Mouse (Mus musculus) thymus, adult 18-20 months (tissue): ENCODE results near the gene Gatm.

Source experiments
- DNase-seq, 2 experiments: peaks; one replicate each; pipeline ENCODE4 v3.0.0; 2022; ENCODE audit warnings: mixed read lengths in 2 of 2

Gatm gene

DNA sequence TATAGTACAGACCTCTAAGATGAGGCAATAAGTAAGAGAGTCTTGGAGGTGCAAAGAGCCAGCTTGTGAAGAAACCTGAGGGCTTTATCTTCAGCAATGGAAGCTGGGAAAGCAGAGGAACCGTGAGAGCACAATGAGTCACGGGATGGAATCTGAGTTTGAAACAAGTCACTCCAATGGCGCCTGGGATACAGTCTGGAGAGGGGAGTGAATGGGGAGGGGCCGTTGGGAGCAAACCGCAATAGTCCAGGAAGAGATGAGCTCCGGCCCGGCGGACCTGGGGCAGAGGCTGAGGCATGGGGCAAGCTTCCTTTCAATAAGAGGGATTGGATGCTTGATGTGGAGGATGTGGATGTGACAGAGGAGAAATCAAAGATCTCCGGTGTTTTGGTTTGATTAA lies 2.3 kb downstream of the Gatm start:
- DNase-seq, result no peak

DNA sequence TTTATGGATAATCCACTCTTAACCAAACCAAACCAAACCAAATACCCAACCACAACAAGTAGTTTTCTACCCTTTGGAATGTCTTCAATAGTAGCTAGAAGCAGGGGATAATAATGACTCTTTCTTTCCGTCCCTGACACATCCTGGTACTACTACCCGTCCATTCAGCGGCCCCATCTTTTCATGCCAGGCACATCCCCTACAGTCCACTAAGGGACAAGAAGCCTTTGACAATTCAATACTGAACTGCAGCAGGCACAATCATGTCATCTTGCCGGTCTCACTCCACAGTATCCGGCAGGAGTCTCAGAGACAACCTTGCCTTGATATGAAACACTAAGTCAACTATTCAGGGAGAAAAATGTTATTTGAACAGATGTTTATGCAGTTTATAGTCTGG lies 5.3 kb downstream of the Gatm start:
- DNase-seq, result no peak

DNA sequence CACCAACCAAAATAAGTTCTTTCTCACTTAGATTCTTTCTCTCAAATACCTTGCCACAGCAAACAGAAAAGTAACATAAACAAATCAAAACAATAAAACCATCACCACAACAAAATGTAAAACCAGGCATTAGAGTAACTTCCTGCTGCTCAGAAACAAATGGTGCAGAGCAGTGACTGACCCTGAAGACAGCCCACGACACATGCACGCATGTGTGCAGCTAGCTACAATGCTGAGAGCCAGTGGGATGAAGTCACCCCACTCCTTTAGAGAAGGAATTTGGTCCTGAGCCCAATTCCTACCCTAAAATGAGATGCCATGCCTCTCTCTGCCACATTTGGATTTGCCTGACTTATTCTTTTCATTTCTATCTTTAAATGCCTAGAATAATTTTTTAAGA lies 9.7 kb downstream of the Gatm start:
- no peak for DNase-seq

DNA sequence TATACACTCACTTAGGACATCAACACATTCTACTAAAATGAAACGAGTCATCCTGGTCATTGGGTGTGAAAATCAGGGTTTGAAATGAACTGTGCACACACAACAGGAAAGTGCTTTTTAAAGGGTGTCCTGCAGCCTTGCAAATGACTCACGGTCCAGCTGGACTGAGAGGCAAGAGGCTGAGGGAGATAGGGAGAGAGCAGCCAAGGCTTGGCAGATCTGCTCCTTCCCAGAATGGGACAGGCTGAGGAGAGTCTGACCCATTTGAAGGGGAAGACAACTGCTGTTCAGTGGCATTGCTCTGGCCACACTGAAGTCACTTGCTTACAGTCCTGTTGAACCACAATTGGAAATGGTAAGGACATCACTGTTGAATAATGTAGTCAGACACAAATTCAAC lies 11.4 kb downstream of the Gatm start:
- DNase-seq, result no peak

DNA sequence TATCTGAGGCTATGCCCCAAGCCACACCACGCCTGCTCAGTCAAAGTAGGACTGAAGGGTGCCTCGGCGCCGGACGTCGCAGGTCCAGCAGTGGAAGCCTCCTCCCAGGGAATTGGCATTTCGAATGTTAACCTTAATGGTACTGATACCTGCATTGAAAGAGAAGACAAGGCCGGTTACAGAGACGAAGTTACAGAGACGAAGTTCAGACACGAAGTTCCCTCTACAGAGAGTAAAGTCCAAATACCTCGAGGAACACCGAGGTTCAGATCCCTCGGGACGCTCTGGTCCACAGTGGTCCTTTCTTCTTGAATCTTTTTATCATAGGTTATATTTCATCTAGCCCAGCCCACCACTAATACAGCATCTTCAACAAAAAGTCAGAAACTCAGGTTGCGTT lies 15.6 kb downstream of the Gatm start:
- no peak for DNase-seq

DNA sequence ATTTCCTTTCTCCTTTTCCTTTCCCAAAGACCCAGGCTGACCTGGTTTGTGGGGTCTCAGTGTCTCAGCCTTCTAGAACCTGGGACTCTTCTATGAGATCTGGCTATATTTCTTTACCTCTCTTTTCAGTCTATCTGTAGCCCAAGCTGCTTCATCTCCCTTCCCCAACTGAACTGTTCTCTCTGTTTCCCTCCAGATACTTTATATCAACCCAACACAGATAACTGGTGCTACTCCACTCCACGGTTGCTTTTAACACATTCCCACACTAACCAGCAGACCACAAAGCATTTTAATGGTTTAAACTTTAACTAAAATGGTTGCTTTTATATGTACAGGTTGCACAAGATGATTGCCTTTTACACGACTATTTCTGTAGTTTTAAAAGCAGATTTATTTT lies 19.9 kb downstream of the Gatm start:
- DNase-seq, result no peak

DNA sequence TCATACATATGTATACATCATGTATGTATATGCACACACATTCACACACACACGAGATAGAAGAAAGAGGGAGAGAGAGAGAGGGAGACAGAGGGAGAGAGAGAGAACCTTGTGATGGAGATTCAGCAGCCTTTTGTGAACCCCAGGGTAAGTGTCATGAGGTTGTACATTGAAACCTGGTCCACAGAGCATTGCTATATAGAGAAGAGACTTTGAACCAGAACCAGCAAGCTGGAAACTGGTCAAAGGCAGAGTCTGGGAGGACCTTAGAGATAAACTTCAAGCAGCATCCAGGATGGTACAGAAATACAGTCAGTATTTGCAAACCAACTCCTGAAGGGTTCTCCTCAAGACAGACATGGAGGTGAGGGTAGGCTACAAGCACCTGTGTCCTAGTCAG lies 20.8 kb downstream of the Gatm start:
- no peak for DNase-seq

DNA sequence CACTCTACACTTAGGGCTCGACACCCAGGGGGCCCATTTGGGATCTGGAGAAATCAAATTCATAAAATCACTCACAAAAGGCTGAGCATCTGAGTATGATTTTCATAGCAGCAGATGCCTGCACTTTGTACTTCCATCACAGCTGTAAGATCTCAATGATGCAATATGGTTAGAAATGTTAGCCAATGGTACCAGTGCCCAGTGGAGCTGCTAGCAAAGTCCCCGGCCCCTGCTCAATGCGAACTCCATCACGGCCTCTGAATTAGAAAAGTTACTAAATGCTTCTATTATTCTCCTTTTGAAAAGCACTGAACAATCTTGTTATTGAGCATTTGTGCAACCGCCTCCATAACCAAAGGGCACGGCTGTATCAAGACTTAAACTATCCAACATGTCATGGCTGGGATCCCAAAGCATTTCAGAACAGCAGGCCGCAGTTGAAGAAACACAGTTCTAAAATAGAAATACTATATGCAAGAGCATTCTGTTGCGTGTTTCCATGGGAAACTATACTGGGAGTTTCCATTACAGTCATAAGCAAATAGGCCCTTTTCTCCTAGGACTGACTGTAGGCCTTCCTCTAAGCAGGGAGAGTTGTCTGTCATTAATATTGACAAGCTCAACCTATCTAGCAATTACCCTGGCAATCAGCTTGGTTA lies 23.1 kb downstream of the Gatm start:
- DNase-seq, result no peak

DNA sequence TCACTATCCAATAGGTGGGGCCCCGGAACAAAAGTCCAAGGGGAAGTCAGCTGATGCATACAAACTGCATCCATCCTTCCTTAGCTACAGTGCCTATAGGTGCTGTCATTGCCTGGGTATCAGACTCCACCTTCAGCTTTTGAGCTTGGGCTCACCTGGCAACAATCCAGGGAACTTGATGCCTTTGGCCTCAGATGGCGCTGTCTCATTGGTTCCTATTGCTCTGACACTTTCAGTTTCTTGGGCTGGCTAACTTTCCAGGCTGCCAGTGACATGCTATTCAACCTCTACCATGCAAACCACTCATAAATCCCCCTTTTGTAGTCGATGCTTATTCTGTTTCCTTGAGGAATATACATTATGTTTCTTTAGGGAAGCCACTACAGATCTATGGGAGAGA lies 24.8 kb downstream of the Gatm start:
- DNase-seq, result no peak

DNA sequence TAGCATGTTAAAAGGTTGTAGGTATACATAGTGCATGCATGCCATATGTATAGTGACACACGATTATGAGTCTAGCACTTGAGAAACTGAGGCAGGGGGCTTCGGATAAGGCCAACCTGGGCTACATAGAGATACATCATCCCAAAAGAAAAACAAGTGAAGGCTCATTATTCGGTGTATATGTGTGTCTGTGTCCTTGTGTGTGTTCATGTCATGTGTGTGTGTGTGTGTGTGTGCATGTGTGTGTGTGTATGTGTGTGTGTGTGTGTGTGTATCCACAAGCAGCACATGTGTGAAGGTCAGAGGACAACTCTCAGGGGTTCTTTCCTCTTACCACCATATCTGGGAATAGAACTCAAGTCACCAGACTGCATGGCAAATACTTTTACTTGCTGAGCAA lies 28.8 kb downstream of the Gatm start:
- DNase-seq, result no peak

DNA sequence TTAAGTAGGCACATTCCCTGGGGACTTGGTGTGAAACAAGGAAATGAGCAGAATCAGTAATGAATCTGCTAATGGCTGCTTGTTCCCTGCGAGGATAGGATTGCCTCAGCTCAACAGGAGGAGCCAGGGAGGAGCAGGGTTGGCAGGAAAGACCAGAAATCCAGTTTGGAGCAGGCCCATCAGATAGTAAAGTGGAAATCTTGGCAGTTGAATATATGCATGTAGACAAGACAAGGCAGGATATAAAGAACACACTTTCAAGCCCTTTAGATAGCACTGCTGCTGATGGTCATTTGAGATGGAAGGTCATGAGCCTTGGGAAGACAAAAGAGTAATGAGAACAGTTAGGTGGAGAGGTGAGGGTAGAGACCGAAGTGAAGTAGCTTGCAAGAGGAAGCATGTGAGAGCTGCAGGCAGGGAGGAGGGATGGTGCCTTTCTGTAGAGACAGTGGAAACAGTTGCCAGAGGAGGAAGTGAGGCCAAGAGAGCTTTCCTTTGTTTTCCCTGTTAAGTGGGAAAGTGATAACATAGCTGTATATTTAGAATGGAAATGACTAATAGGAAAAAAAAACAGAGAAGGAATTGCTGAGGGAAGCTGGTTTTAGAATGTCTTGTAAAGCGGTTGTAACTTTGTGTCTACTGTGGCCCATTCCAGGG lies 29.6 kb downstream of the Gatm start:
- no peak for DNase-seq

DNA sequence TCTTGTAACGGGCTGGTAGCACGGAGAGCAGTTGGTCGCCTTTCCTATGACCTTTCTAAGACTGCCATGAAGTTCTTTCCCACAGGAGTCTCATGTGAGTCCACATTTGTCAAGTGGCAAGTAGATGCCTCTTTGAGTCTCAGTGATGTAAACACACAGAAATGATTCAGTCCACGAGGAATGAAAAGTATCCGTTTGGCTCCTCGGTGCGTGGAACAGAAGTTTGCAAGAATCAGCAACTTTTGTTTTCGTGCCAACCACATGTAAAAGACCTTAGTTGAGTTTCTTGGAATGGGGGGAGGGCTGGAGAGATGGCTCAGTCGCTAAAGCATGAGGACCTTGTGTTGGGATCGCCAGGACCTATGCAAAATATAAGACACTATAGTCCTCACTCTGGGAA lies 30.7 kb downstream of the Gatm start:
- DNase-seq, result no peak

DNA sequence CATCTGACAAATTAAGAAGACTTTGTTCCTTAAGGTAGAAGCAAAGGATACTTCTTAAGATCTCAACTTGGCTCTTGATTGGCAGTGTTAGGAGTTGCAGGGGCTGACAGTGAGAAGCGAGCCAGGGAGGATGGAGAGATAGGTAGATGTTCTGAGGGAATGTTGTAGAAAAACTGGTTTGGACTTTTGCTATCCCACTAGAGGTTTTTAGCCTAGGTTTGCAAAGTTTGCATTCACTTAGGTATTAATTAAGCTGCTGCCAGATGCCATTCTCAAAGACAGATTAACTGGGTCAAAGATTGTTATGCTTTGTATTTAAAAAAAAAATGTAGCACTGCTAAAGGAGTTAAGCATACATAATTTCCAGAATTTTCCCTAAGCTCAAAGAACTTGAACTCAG lies 33.8 kb downstream of the Gatm start:
- no peak for DNase-seq

DNA sequence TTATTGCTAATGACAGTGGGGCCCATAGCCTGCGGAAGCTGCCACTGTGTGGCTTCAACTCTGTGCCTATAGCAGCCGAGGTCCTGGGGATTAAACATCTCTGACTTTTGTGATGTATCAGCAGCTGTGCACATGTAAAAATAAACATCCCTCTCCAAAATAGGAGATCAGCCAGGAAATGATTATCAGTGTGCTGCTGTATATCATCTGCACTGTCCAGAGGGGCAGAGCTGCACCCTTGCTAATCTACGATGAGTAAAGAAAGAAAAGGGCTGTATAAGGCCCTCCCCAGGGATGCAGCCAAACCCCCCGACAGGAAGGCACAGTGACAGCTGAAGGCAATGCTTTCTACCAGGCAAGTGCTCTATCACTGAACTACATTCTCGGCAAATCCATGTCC lies 34.8 kb downstream of the Gatm start:
- DNase-seq, result no peak

DNA sequence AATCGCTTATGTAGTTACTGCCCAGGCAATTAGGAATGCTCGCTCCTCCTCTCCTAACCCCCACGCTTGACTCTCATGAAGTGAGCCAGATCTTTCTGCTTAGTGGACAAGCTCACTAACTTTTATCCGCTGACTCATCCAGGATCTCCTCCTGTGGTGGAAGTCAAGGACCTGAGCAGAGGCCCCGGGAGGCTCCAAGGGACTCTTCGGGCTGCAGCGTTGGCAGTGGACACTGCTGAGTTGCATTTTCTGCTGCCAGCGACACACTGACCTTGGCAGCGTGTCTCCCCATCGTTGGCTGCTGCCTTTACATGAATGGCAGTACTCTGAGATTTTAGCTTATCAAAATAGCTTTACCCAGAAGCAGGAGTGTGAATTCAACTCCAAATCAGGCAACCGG lies 35.6 kb downstream of the Gatm start:
- DNase-seq, result no peak

DNA sequence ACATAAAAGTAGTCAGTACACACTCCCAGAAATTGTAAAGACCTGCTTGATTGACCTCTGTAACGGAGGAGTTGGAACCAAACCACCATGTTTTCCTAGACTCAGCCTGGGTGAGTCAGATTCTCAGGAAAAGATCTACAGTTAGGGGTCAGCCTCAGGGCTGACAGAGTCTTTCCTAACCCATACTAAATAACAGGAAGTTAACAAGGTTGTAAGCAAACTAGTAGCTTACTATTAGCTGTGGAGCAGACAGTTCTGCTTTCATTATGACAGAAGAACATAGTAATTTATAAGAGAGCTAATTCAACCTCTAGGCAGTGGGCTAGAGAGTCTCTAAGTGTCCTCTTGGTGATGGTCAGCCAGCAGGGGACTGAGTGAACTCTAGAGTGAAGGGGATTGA lies 38.7 kb downstream of the Gatm start:
- DNase-seq, result no peak

DNA sequence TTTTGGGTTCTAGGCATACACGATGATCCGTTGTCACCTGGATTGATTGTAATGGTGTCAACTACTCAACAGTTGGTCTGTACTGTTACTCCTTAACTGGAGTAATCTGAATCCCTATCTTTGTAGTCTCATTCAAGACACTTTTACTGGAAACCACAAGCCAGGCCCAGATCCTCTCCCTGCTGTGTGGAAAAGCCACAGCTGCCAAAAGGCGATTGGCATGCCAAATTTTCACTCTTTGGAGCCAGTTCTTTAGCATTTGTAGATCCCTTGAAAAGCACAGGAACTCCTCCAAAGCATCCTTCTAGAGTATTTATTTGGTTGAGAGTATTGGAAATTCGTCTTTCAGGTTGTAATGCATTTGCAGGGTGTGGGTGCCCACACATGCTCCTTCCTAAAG lies 39.8 kb downstream of the Gatm start:
- no peak for DNase-seq

DNA sequence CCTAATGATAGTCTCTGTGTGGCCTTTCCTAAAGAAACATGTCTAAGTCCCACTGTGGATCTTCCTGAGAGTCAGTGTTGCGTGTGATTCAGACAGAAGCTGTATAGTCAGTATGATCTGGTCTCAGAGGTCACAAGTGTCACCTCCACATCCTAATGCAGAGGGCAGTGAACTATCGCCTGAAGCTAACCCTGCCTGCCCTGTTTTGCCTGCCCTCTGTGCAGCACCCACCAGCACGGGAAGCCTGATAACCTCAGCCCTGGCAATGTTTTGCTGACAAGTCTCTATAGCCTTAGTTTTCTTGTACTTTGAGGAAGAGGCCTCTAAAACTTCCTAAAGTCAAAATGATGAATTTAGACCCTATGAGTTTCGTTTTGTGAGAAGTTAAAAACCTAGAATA lies 40.7 kb downstream of the Gatm start:
- no peak for DNase-seq

DNA sequence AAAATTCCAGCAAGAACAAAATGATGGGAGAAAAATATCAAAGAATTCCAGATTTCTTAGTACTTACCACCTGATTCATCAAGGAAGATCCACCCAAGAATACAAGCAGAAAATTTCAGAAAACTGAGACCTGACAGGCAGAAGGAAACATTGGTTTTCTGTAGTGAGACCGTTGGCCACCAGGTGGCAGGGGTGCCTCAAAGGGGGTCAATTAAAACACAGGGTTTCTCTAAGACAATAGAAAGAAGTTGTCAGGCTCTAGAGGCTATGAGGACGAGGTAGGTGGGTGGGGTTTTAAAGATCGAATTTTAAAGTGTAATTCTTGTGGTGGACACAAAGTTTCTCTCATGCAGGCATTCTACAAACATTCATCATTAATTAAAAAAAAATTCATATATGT lies 41.7 kb downstream of the Gatm start:
- peak; percentile 8 to 21 for DNase-seq

DNA sequence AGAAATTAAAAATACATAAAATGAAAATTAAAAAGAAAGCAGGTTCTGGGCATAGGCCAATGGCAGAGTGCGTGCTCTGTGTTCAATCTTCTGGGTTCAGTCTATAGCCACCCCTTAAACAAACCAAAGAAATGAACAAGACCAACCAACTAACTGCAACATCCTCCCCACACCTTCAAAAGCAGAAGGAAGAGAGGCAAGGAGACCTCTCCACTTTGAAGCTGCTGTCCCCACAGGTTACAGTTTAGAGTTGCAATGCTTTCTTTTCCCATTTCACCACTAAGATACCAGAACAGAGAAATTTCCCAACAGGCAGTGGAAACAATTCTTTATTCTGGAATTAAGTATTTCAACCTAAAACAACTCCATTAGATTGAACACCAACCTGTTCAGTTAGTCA lies 48.9 kb downstream of the Gatm start:
- no peak for DNase-seq

DNA sequence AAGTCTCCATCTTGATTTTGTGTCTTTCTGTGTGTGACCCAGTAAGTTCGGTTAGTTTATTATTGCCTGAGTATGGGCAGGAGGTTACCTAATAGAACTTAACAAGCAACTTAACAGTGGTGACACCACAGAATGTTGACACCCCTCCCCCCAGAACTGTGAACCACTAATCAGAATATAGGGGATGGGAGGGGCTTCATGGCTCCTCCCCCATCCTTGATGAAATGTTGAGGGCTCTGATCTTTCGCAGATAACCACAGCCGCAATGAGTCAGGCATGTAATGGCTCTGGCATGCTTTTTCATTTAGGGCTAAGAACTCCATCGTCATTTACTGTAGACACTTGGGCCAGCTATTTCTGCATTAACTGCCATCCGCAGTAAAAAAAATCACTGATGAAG lies 49.9 kb downstream of the Gatm start:
- no peak for DNase-seq

DNA sequence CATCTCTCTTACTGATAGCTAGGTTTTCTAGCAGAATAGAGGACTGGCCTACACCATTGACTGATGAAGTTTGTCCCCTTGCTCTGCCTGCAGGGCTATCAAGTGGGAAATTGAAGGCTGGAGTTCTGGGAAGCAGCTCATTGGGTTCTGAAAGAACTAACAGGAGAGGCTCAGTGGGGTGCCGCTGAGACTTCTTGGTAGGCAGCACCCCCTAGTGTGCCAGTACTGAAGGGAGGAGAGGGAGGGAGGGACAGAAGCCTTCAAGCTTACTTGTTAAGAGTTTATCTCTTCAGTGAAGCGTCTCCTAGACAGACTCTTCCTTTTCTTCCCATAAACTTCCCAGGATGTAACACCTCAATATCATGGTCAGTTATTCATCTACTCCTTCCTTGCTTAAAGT lies 52.8 kb downstream of the Gatm start:
- DNase-seq, result no peak
